Mouse (Mus musculus): Measurements from ENCODE around the gene Slc22a3.

DNA sequence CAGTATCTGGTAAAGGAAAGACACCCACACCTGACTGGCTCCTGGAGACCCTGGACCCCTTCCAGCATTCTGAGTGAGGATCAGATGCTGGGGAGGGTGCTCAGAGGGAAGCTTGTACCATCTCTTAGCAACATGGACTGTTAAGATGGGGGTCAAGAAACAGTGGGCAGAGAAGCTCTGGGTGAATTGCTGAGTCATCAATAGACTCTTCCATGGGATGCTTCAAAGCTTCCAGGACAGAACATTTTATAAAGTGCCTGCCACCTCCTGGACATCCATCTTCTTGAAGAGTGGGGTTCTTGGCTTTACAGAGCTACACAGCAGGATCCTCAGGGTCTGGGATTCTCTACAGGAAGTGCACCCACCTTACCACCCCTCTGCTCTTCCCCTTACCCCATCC is 35.0 kb downstream of the Slc22a3 start:
- TF ChIP-seq CTCF (IDR thresholded peaks at IDR 0.05; ENCODE audit: extremely low read depth, insufficient read depth, low read length) (no peak), POLR2A (IDR thresholded peaks at IDR 0.05; ENCODE audit: extremely low read depth, insufficient read depth, low read length) (no peak)

All from cortical plate, adult 2 months (tissue).